Mouse (Mus musculus) limb, embryonic 13.5 days (tissue): Measurements from ENCODE around the gene Gramd4. TPM values are rescaled to one million over a fixed set of nuclear protein-coding genes. Genes with fewer than 3 reads are reported as not detected.
"Not testable (repeated sequence)": the region's sequence is repeated elsewhere in the genome, so short reads cannot be mapped to it uniquely, and the experiment has no call there.

Source experiments
- ATAC-seq: fragments of 200-750 bp; cut with Nextera tagmentation; 2 replicates; pipeline ENCODE4 v1.8.0; 2017; ENCODE audit warnings: low read depth, moderate number of reproducible peaks, moderate TSS enrichment; ENCODE audit not compliant: low FRiP score
- H3K27ac ChIP-seq: fragments of 300-500 bp; sonication (generic); 2 replicates; pipeline ENCODE4 v1.5.1; 2015; ENCODE audit warnings: inconsistent platforms, mild to moderate bottlenecking, moderate library complexity
- H3K27me3 ChIP-seq: fragments of 300-500 bp; sonication (generic); 2 replicates; pipeline ENCODE4 v1.6.1; 2015; ENCODE audit warnings: mild to moderate bottlenecking, inconsistent platforms
- H3K36me3 ChIP-seq: fragments of 300-500 bp; sonication (generic); 2 replicates; pipeline ENCODE4 v1.6.1; 2015; ENCODE audit warnings: inconsistent platforms, mild to moderate bottlenecking, moderate library complexity
- H3K4me1 ChIP-seq: fragments of 300-500 bp; sonication (generic); 2 replicates; pipeline ENCODE4 v1.6.1; 2015; ENCODE audit warnings: inconsistent platforms
- H3K4me2 ChIP-seq: fragments of 300-500 bp; sonication (generic); replicated peaks from 2 replicates; pipeline ENCODE4 v1.6.1; 2015; ENCODE audit warnings: inconsistent platforms, mild to moderate bottlenecking, moderate library complexity
- H3K4me3 ChIP-seq: fragments of 300-500 bp; sonication (generic); 2 replicates; pipeline ENCODE4 v1.5.1; 2015; ENCODE audit warnings: moderate library complexity, mild to moderate bottlenecking, inconsistent platforms
- H3K9ac ChIP-seq: fragments of 300-500 bp; sonication (generic); 2 replicates; pipeline ENCODE4 v1.6.1; 2015; ENCODE audit warnings: mild to moderate bottlenecking, inconsistent platforms
- H3K9me3 ChIP-seq: fragments of 300-500 bp; sonication (generic); 2 replicates; pipeline ENCODE4 v1.6.1; 2016; ENCODE audit warnings: inconsistent platforms
- WGBS: fragments of 180-500 bp; shearing (Covaris S2); methylation state at CpG from one replicate; pipeline ENCODE4 v1.1.7; 2015; 5-methylcytosine and 5-hydroxymethylcytosine counted together
- polyA plus RNA-seq: library from polyadenylated mRNA; unstranded; fragments of >200 nt; fragmentation: Nextera tagmentation; extraction: Ambion mirVana; gene quantifications from 2 replicates; pipeline ENCODE4 v1.2.1, GENCODE M21; 2015

Gramd4 gene
- polyA plus RNA-seq, 1 experiment from 2014 or later = 15.3 TPM

GRCm38 (mm10) chr15:86095722-86096603 lies 38.5 kb downstream of the Gramd4 start:
- H3K4me3 ChIP-seq = no peak overlapping the region
- 86% methylated on average over 17 of the region's 17 CpGs for WGBS
- H3K9me3 ChIP-seq = no peaks in the 10 kb centered on the region
- ATAC-seq = no peak
- H3K4me1 ChIP-seq = no peaks in the 10 kb centered on the region
- H3K27me3 ChIP-seq = no peaks in the 10 kb centered on the region
- peaks cover 37% of the 10 kb centered on the region for H3K36me3 ChIP-seq
- no peak overlapping the region for H3K9ac ChIP-seq
- H3K27ac ChIP-seq = no peak overlapping the region
- H3K4me2 ChIP-seq = no peak overlapping the region

- peaks cover 37% of the 10 kb centered on the region for H3K36me3 ChIP-seq
- not testable (repeated sequence) for H3K4me3 ChIP-seq, ATAC-seq, H3K9ac ChIP-seq, H3K4me1 ChIP-seq, H3K9me3 ChIP-seq, H3K4me2 ChIP-seq, H3K27me3 ChIP-seq, H3K27ac ChIP-seq
- 91% methylated on average over 5 of the region's 5 CpGs for WGBS
Observed at GRCm38 (mm10) chr15:86096604-86097020, 39.1 kb downstream of the Gramd4 start.

GRCm38 (mm10) chr15:86097871-86098270 lies 40.4 kb downstream of the Gramd4 start:
- H3K27me3 ChIP-seq = no peaks in the 10 kb centered on the region
- 71% methylated on average over 2 of the region's 2 CpGs for WGBS
- ATAC-seq = no peak
- no peak overlapping the region for H3K4me3 ChIP-seq
- H3K9ac ChIP-seq = no peak overlapping the region
- H3K4me2 ChIP-seq = no peak overlapping the region
- H3K27ac ChIP-seq = no peak overlapping the region
- no peaks in the 10 kb centered on the region for H3K4me1 ChIP-seq
- H3K36me3 ChIP-seq = peaks cover 39% of the 10 kb centered on the region
- H3K9me3 ChIP-seq = no peaks in the 10 kb centered on the region

- ATAC-seq = no peak
- no peaks in the 10 kb centered on the region for H3K4me1 ChIP-seq
- WGBS = 83% methylated on average over 9 of the region's 9 CpGs
Observed at GRCm38 (mm10) chr15:86101585-86101984, 44.1 kb downstream of the Gramd4 start.

GRCm38 (mm10) chr15:86102308-86102707 lies 44.8 kb downstream of the Gramd4 start:
- Histone ChIP-seq H3K9me3 (no peaks in the 10 kb centered on the region), H3K36me3 (peaks cover 41% of the 10 kb centered on the region), H3K27ac (no peak overlapping the region), H3K4me1 (no peaks in the 10 kb centered on the region), H3K9ac (no peak overlapping the region), H3K27me3 (no peaks in the 10 kb centered on the region), H3K4me3 (no peak overlapping the region), H3K4me2 (no peak overlapping the region)
- ATAC-seq = no peak
- WGBS = 81% methylated on average over 15 of the region's 15 CpGs

More at GRCm38 (mm10) chr15:86101585-86101984, 44.1 kb downstream of the Gramd4 start:
- H3K27ac ChIP-seq = no peak overlapping the region
- no peak overlapping the region; the same call in 1 of the 2 replicates for H3K9ac ChIP-seq
- no peaks in the 10 kb centered on the region for H3K27me3 ChIP-seq
- no peak overlapping the region for H3K4me2 ChIP-seq
- no peaks in the 10 kb centered on the region for H3K9me3 ChIP-seq
- no peak overlapping the region for H3K4me3 ChIP-seq
- H3K36me3 ChIP-seq = peaks cover 41% of the 10 kb centered on the region

- H3K9ac ChIP-seq = no peak overlapping the region
- H3K27me3 ChIP-seq = no peaks in the 10 kb centered on the region
- H3K4me3 ChIP-seq = no peak overlapping the region
- no peak overlapping the region for H3K27ac ChIP-seq
- H3K4me2 ChIP-seq = no peak overlapping the region
- WGBS = 94% methylated on average over 19 of the region's 19 CpGs
- H3K9me3 ChIP-seq = no peaks in the 10 kb centered on the region
- no peak for ATAC-seq
- no peaks in the 10 kb centered on the region for H3K4me1 ChIP-seq
- peaks cover 40% of the 10 kb centered on the region for H3K36me3 ChIP-seq
Observed at GRCm38 (mm10) chr15:86104401-86105344, 47.2 kb downstream of the Gramd4 start.

- H3K36me3 ChIP-seq = peaks cover 40% of the 10 kb centered on the region
- no peak overlapping the region for H3K9ac ChIP-seq
- 82% methylated on average over 7 of the region's 7 CpGs for whole genome bisulfite sequencing
- no peaks in the 10 kb centered on the region for H3K27me3 ChIP-seq
- H3K4me3 ChIP-seq = no peak overlapping the region
- no peak for ATAC-seq
- H3K4me1 ChIP-seq = no peaks in the 10 kb centered on the region
- H3K27ac ChIP-seq = no peak overlapping the region
- H3K9me3 ChIP-seq = no peaks in the 10 kb centered on the region
- H3K4me2 ChIP-seq = no peak overlapping the region
Observed at GRCm38 (mm10) chr15:86105345-86105697, 47.8 kb downstream of the Gramd4 start.

GRCm38 (mm10) chr15:86105751-86106150 lies 48.3 kb downstream of the Gramd4 start:
- Histone ChIP-seq H3K4me3 (no peak overlapping the region), H3K4me1 (no peaks in the 10 kb centered on the region), H3K4me2 (no peak overlapping the region), H3K27me3 (no peaks in the 10 kb centered on the region), H3K27ac (no peak overlapping the region), H3K9me3 (no peaks in the 10 kb centered on the region), H3K36me3 (peaks cover 40% of the 10 kb centered on the region), H3K9ac (no peak overlapping the region)
- WGBS = 90% methylated on average over 6 of the region's 6 CpGs
- ATAC-seq = no peak

- no peak overlapping the region for H3K9ac ChIP-seq
- H3K4me1 ChIP-seq = peaks cover 9% of the 10 kb centered on the region
- H3K4me3 ChIP-seq = no peak overlapping the region
- H3K4me2 ChIP-seq = no peak overlapping the region
- no peak overlapping the region for H3K27ac ChIP-seq
- no peaks in the 10 kb centered on the region for H3K9me3 ChIP-seq
- peaks cover 26% of the 10 kb centered on the region for H3K36me3 ChIP-seq
- 87% methylated on average over 11 of the region's 11 CpGs for WGBS
- H3K27me3 ChIP-seq = no peaks in the 10 kb centered on the region
- ATAC-seq = no peak
Observed at GRCm38 (mm10) chr15:86107831-86108471, 50.5 kb downstream of the Gramd4 start.

- Histone ChIP-seq H3K9ac (no peak overlapping the region), H3K4me3 (no peak overlapping the region), H3K9me3 (no peaks in the 10 kb centered on the region), H3K27me3 (no peaks in the 10 kb centered on the region), H3K4me1 (peaks cover 17% of the 10 kb centered on the region), H3K36me3 (peaks cover 15% of the 10 kb centered on the region), H3K4me2 (no peak overlapping the region), H3K27ac (no peak overlapping the region)
- ATAC-seq = no peak
- 79% methylated on average over 7 of the region's 7 CpGs for WGBS
Observed at GRCm38 (mm10) chr15:86109245-86109644, 51.8 kb downstream of the Gramd4 start.

- no peak overlapping the region for H3K4me2 ChIP-seq
- H3K27me3 ChIP-seq = no peaks in the 10 kb centered on the region
- H3K4me3 ChIP-seq = no peak overlapping the region
- ATAC-seq = no peak
- no peak overlapping the region for H3K9ac ChIP-seq
- H3K27ac ChIP-seq = no peak overlapping the region
- 76% methylated on average over 8 of the region's 8 CpGs for WGBS
- peaks cover 11% of the 10 kb centered on the region for H3K36me3 ChIP-seq
- peaks cover 17% of the 10 kb centered on the region for H3K4me1 ChIP-seq
- no peaks in the 10 kb centered on the region for H3K9me3 ChIP-seq
Observed at GRCm38 (mm10) chr15:86109650-86110211, 52.2 kb downstream of the Gramd4 start.
